Mouse (Mus musculus): ENCODE measurements around the gene Dnah5.

GRCm38 (mm10) chr15:28307884-28308283 is 104.3 kb downstream of the Dnah5 start:
- TF ChIP-seq GATA1 (IDR thresholded peaks at IDR 0.05; ENCODE audit: borderline replicate concordance, low read length) (no peak), CTCF (IDR thresholded peaks at IDR 0.05; ENCODE audit: low read depth, low read length) (no peak)
